Mouse (Mus musculus) forebrain, postnatal 0 days (tissue): ENCODE measurements around the gene Tmem132b. TPM values are rescaled to one million over a fixed set of nuclear protein-coding genes. Genes with fewer than 3 reads are reported as not detected.
A peak's percentile ranks its signal among the peaks of the same experiment; 100 is the strongest.

Experiments used
- ATAC-seq: fragments of 200-750 bp; cut with Nextera tagmentation; 2 replicates; pipeline ENCODE4 v1.8.0; 2017; ENCODE audit warnings: mild to moderate bottlenecking, moderate library complexity
- DNase-seq: peaks from one replicate; pipeline ENCODE4 v3.0.0-alpha.2; 2015
- H3K27ac ChIP-seq: fragments of 300-500 bp; sonication (generic); 2 replicates; pipeline ENCODE4 v1.5.1; 2014; ENCODE audit warnings: low read depth, mild to moderate bottlenecking, antibody characterized with exemption, low read length, moderate library complexity, mixed read lengths
- H3K27me3 ChIP-seq: fragments of 300-500 bp; sonication (generic); 2 replicates; pipeline ENCODE4 v1.6.1; 2014; ENCODE audit warnings: mild to moderate bottlenecking, low read length, mixed read lengths; ENCODE audit not compliant: insufficient read depth
- H3K36me3 ChIP-seq: fragments of 300-500 bp; sonication (generic); 2 replicates; pipeline ENCODE4 v1.6.1; 2014; ENCODE audit warnings: mild to moderate bottlenecking, moderate library complexity; ENCODE audit not compliant: insufficient read depth
- H3K4me1 ChIP-seq: fragments of 300-500 bp; sonication (generic); 2 replicates; pipeline ENCODE4 v1.6.1; 2014; ENCODE audit warnings: antibody characterized with exemption; ENCODE audit not compliant: insufficient read depth
- H3K4me2 ChIP-seq: fragments of 300-500 bp; sonication (generic); 2 replicates; pipeline ENCODE4 v1.6.1; 2014; ENCODE audit warnings: low read depth, mild to moderate bottlenecking, moderate library complexity
- H3K4me3 ChIP-seq: fragments of 300-500 bp; sonication (generic); 2 replicates; pipeline ENCODE4 v1.5.1; 2014; ENCODE audit warnings: low read depth, low read length, mixed read lengths
- H3K9ac ChIP-seq: fragments of 300-500 bp; sonication (generic); 2 replicates; pipeline ENCODE4 v1.6.1; 2014; ENCODE audit warnings: mild to moderate bottlenecking
- H3K9me3 ChIP-seq: fragments of 300-500 bp; sonication (generic); 2 replicates; pipeline ENCODE4 v1.6.1; 2016; ENCODE audit warnings: low read length
- CTCF ChIP-seq: sonication (generic); IDR thresholded peaks from 2 replicates; pipeline ENCODE4 v1.5.1; 2016; ENCODE audit warnings: antibody characterized with exemption, control low read depth, low read depth
- WGBS: fragments of 180-500 bp; shearing (Covaris S2); extraction: QIAGEN DNeasy Blood & Tissue Kit; methylation state at CpG from one replicate; pipeline ENCODE4 v1.1.7; 2014; 5-methylcytosine and 5-hydroxymethylcytosine counted together
- polyA plus RNA-seq: library from polyadenylated mRNA; unstranded; fragments of >200 nt; fragmentation: Nextera tagmentation; extraction: Ambion mirVana; gene quantifications from 2 replicates; pipeline ENCODE4 v1.2.1, GENCODE M21; 2015
- total RNA-seq: library from RNA; depleted of rRNA; stranded (reverse); fragments of >200 nt; gene quantifications from 2 replicates; pipeline ENCODE4 v1.2.3, GENCODE M21; 2014

The Tmem132b gene
- total and polyA plus RNA-seq, 2 experiments from 2014 or later = 7.8 to 48.9 TPM

GRCm38 (mm10) chr5:125588203-125588602, 56.6 kb downstream of the Tmem132b start:
- H3K9me3 ChIP-seq = no peaks in the 10 kb centered on the region
- DNase-seq (no peak), ATAC-seq (no peak)
- H3K4me1 ChIP-seq = peaks cover 14% of the 10 kb centered on the region; the same call in 1 of the 2 replicates
- 68% methylated on average over 7 of the region's 7 CpGs for WGBS
- no peaks in the 10 kb centered on the region for H3K36me3 ChIP-seq
- no peak overlapping the region for H3K4me2 ChIP-seq
- H3K27me3 ChIP-seq = no peaks in the 10 kb centered on the region
- no peak for TF ChIP-seq CTCF
- no peak overlapping the region for H3K27ac ChIP-seq
- H3K9ac ChIP-seq = no peak overlapping the region
- no peak overlapping the region for H3K4me3 ChIP-seq

- no peak for TF ChIP-seq CTCF
- peak overlapping the region; percentile 34 for H3K4me3 ChIP-seq
- 7% methylated on average over 18 of the region's 18 CpGs for WGBS
- H3K4me2 ChIP-seq = peak overlapping the region; percentile 53
- ATAC-seq (peak; percentile 74), DNase-seq (peak; percentile 67)
- H3K27ac ChIP-seq = peak overlapping the region; percentile 57
- H3K9ac ChIP-seq = peak overlapping the region; percentile 45; the same call in 1 of the 2 replicates
- H3K36me3 ChIP-seq = no peaks in the 10 kb centered on the region
- peaks cover 11% of the 10 kb centered on the region; the same call in 1 of the 2 replicates for H3K4me1 ChIP-seq
- no peaks in the 10 kb centered on the region for H3K9me3 ChIP-seq
- no peaks in the 10 kb centered on the region for H3K27me3 ChIP-seq
Observed at GRCm38 (mm10) chr5:125588876-125589667, 57.5 kb downstream of the Tmem132b start.

- no peak overlapping the region for H3K27ac ChIP-seq
- no peaks in the 10 kb centered on the region for H3K9me3 ChIP-seq
- H3K27me3 ChIP-seq = no peaks in the 10 kb centered on the region
- no peaks in the 10 kb centered on the region for H3K4me1 ChIP-seq
- ATAC-seq (no peak), DNase-seq (no peak)
- 82% methylated on average over 10 of the region's 10 CpGs for WGBS
- no peak overlapping the region for H3K4me3 ChIP-seq
- no peak overlapping the region for H3K9ac ChIP-seq
- no peak overlapping the region for H3K4me2 ChIP-seq
- no peaks in the 10 kb centered on the region for H3K36me3 ChIP-seq
- TF ChIP-seq CTCF = no peak
Observed at GRCm38 (mm10) chr5:125598056-125598455, 66.5 kb downstream of the Tmem132b start.

GRCm38 (mm10) chr5:125607146-125607545, 75.6 kb downstream of the Tmem132b start:
- no peak overlapping the region for H3K27ac ChIP-seq
- no peaks in the 10 kb centered on the region for H3K4me1 ChIP-seq
- WGBS = 67% methylated on average over 12 of the region's 12 CpGs
- H3K36me3 ChIP-seq = no peaks in the 10 kb centered on the region
- no peaks in the 10 kb centered on the region for H3K27me3 ChIP-seq
- no peak overlapping the region for H3K4me3 ChIP-seq
- H3K9ac ChIP-seq = no peak overlapping the region
- no peak overlapping the region for H3K4me2 ChIP-seq
- DNase-seq = no peak
- TF ChIP-seq CTCF = no peak
- ATAC-seq = no peak
- no peaks in the 10 kb centered on the region for H3K9me3 ChIP-seq

- no peak overlapping the region for H3K9ac ChIP-seq
- peak; percentile 34; the same call in 1 of the 2 replicates for TF ChIP-seq CTCF
- ATAC-seq (no peak), DNase-seq (no peak)
- no peak overlapping the region for H3K4me2 ChIP-seq
- WGBS = 72% methylated on average over 1 of the region's 1 CpGs
- H3K27ac ChIP-seq = no peak overlapping the region
- H3K4me3 ChIP-seq = no peak overlapping the region
- no peaks in the 10 kb centered on the region for H3K27me3 ChIP-seq
- no peaks in the 10 kb centered on the region for H3K4me1 ChIP-seq
- no peaks in the 10 kb centered on the region for H3K36me3 ChIP-seq
- H3K9me3 ChIP-seq = no peaks in the 10 kb centered on the region
Observed at GRCm38 (mm10) chr5:125609968-125610367, 78.4 kb downstream of the Tmem132b start.

GRCm38 (mm10) chr5:125612460-125612859, 80.9 kb downstream of the Tmem132b start:
- TF ChIP-seq CTCF = no peak
- no peak overlapping the region for H3K4me3 ChIP-seq
- no peaks in the 10 kb centered on the region for H3K9me3 ChIP-seq
- no peak overlapping the region for H3K4me2 ChIP-seq
- H3K4me1 ChIP-seq = no peaks in the 10 kb centered on the region
- DNase-seq (peak; percentile 27), ATAC-seq (no peak)
- 50% methylated on average over 7 of the region's 7 CpGs for WGBS
- H3K36me3 ChIP-seq = no peaks in the 10 kb centered on the region
- H3K27ac ChIP-seq = no peak overlapping the region
- no peak overlapping the region for H3K9ac ChIP-seq
- H3K27me3 ChIP-seq = no peaks in the 10 kb centered on the region

- ATAC-seq (peak; percentile 51), DNase-seq (peak; percentile 28)
- no peak overlapping the region for H3K9ac ChIP-seq
- no peaks in the 10 kb centered on the region for H3K36me3 ChIP-seq
- WGBS = 57% methylated on average over 5 of the region's 5 CpGs
- no peak overlapping the region for H3K4me2 ChIP-seq
- no peak overlapping the region for H3K4me3 ChIP-seq
- no peak overlapping the region for H3K27ac ChIP-seq
- TF ChIP-seq CTCF = no peak
- no peaks in the 10 kb centered on the region for H3K4me1 ChIP-seq
- H3K27me3 ChIP-seq = no peaks in the 10 kb centered on the region
- no peaks in the 10 kb centered on the region for H3K9me3 ChIP-seq
Observed at GRCm38 (mm10) chr5:125613136-125613535, 81.6 kb downstream of the Tmem132b start.
